8 mouse cellular contexts compared by ENCODE assay signal in the genomic region with DNA sequence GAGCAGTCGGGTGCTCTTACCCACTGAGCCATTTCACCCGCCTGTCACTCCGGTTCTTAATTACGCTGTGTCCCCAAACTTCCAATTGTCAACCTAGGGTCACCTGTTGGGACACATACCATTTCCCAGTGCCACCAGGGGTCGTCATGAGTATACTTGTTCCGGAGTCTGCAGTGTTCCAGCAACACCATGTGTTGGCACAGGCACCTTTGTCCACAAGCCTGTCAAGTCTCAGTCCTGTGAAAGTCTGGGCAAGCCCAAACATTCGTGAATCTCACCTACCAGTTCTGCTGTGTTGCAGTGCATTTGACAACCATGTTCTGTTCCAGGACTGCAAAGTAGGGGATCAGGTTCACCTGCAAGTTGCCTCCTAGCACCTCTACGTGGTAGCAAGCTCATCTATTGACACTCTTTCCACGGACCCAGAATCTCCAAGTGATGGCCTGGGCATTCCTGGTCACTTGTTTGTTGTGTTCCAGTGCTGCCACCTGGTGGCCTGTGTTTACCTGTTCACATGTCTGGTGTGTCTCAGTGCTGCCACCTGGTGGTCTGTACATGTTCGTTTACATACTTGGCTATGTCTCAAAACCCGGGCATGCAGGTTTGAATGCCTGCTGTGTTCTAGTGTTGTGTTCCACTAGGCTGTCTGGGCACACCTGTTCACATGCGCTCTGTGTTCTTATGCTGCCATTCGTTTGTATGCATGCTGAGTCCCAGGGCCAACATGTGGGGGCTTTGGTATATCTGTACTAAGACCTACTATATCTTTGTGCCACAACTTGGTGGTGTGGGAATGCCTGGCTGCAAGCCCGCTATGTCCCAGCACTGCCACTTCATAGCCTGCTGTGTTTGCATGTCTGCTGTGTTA. TPM values are rescaled to one million over a fixed set of nuclear protein-coding genes. Genes with fewer than 3 reads are reported as not detected.
DNase-seq lines count a peak whose midpoint lies in the region; ATAC-seq lines count a peak whose summit lies in the region.

No protein-coding gene starts in this region.

- peaks cover 11% of the 10 kb centered on the region; the same call in 1 of the 2 replicates for H3K4me1 ChIP-seq in embryonic facial prominence, embryonic 12.5 days
- H3K4me1 ChIP-seq in limb, embryonic 10.5 days = peaks cover 31% of the 10 kb centered on the region
- no peaks in the 10 kb centered on the region for H3K4me1 ChIP-seq in midbrain, embryonic 14.5 days (ENCODE audit: control insufficient read depth, insufficient read depth, low read length)

- no peak overlapping the region for H3K9ac ChIP-seq in embryonic facial prominence, embryonic 12.5 days
- no peak overlapping the region for H3K9ac ChIP-seq in midbrain, embryonic 14.5 days (replicated peaks; ENCODE audit: low read length)

- ATAC-seq in embryonic facial prominence, embryonic 12.5 days (ENCODE audit: insufficient number of reproducible peaks, insufficient read depth, low FRiP score, low TSS enrichment) = peak; percentile 65
- peak; percentile 87 for ATAC-seq in midbrain, embryonic 14.5 days (ENCODE audit: low FRiP score, low TSS enrichment)

- H3K9me3 ChIP-seq in embryonic facial prominence, embryonic 12.5 days = no peaks in the 10 kb centered on the region
- no peaks in the 10 kb centered on the region for H3K9me3 ChIP-seq in limb, embryonic 10.5 days (replicated peaks)
- no peaks in the 10 kb centered on the region for H3K9me3 ChIP-seq in midbrain, embryonic 14.5 days (ENCODE audit: control insufficient read depth, low read length)

- DNase-seq in 3134 (ENCODE audit: extremely low read depth, insufficient read length, low spot score) = peak; percentile 76
- DNase-seq in adrenal gland, postnatal 25 days = peak; percentile 94
- DNase-seq in heart, adult 18-20 months = peak; percentile 93 to 97
- DNase-seq in kidney, adult 18-20 months = peak; percentile 98
- peak; percentile 100 for DNase-seq in limb, embryonic 10.5 days (ENCODE audit: low spot score)
- peak; percentile 99 for DNase-seq in midbrain, embryonic 14.5 days
- DNase-seq in spleen, adult 18-20 months = peak; percentile 73 to 92

- WGBS in embryonic facial prominence, embryonic 12.5 days = 35% methylated on average over 14 of the region's 14 CpGs
- 38% methylated on average over 14 of the region's 14 CpGs for WGBS in limb, embryonic 10.5 days
- WGBS in midbrain, embryonic 14.5 days = 38% methylated on average over 14 of the region's 14 CpGs

- H3K4me2 ChIP-seq in embryonic facial prominence, embryonic 12.5 days (replicated peaks) = no peak overlapping the region; the same call in 1 of the 2 replicates
- no peak overlapping the region for H3K4me2 ChIP-seq in midbrain, embryonic 14.5 days (ENCODE audit: low read length)

- no peaks in the 10 kb centered on the region for H3K27me3 ChIP-seq in embryonic facial prominence, embryonic 12.5 days
- no peaks in the 10 kb centered on the region for H3K27me3 ChIP-seq in limb, embryonic 10.5 days (ENCODE audit: low read depth, poor library complexity, severe bottlenecking)
- H3K27me3 ChIP-seq in midbrain, embryonic 14.5 days (ENCODE audit: control insufficient read depth, insufficient read depth, low read length) = no peaks in the 10 kb centered on the region

- H3K27ac ChIP-seq in embryonic facial prominence, embryonic 12.5 days = no peak overlapping the region
- no peak overlapping the region for H3K27ac ChIP-seq in limb, embryonic 10.5 days
- H3K27ac ChIP-seq in midbrain, embryonic 14.5 days (replicated peaks; ENCODE audit: low read depth, low read length) = no peak overlapping the region

- no peak overlapping the region for H3K4me3 ChIP-seq in embryonic facial prominence, embryonic 12.5 days
- H3K4me3 ChIP-seq in limb, embryonic 10.5 days = no peak overlapping the region
- no peak overlapping the region for H3K4me3 ChIP-seq in midbrain, embryonic 14.5 days (replicated peaks; ENCODE audit: low read depth, low read length)

- no peaks in the 10 kb centered on the region for H3K36me3 ChIP-seq in embryonic facial prominence, embryonic 12.5 days
- no peaks in the 10 kb centered on the region for H3K36me3 ChIP-seq in limb, embryonic 10.5 days
- no peaks in the 10 kb centered on the region for H3K36me3 ChIP-seq in midbrain, embryonic 14.5 days (ENCODE audit: control insufficient read depth, insufficient read depth, low read length)

RNA-seq across cellular contexts. Expression of gene Fnbp1l, which starts 19.0 kb away (rescaled TPM):
- 18.5 and 23.7 TPM in 2 replicates for total RNA-seq in adrenal gland, postnatal 25 days (2021)
- 76.5 and 80.1 TPM in 2 replicates for polyA plus RNA-seq in embryonic facial prominence, embryonic 12.5 days (2016; fragmentation: Nextera tagmentation; extraction: Ambion mirVana)
- 10 to 100 TPM; 16.4 to 16.8 TPM for total RNA-seq in heart, adult 18-20 months (2021)
- polyA plus RNA-seq in limb, embryonic 10.5 days (2016; fragmentation: Nextera tagmentation; extraction: Ambion mirVana) = 50.1 and 68.5 TPM in 2 replicates
- 277 and 289 TPM in 2 replicates for polyA plus RNA-seq in midbrain, embryonic 14.5 days (2014; fragmentation: Nextera tagmentation; extraction: Ambion mirVana)
